Mouse (Mus musculus) lung, postnatal 14 days (tissue): ENCODE results near the gene Dnaja2.

Source experiments
- DNase-seq: peaks from one replicate; pipeline ENCODE4 v3.0.0; 2021

Dnaja2 gene

DNA sequence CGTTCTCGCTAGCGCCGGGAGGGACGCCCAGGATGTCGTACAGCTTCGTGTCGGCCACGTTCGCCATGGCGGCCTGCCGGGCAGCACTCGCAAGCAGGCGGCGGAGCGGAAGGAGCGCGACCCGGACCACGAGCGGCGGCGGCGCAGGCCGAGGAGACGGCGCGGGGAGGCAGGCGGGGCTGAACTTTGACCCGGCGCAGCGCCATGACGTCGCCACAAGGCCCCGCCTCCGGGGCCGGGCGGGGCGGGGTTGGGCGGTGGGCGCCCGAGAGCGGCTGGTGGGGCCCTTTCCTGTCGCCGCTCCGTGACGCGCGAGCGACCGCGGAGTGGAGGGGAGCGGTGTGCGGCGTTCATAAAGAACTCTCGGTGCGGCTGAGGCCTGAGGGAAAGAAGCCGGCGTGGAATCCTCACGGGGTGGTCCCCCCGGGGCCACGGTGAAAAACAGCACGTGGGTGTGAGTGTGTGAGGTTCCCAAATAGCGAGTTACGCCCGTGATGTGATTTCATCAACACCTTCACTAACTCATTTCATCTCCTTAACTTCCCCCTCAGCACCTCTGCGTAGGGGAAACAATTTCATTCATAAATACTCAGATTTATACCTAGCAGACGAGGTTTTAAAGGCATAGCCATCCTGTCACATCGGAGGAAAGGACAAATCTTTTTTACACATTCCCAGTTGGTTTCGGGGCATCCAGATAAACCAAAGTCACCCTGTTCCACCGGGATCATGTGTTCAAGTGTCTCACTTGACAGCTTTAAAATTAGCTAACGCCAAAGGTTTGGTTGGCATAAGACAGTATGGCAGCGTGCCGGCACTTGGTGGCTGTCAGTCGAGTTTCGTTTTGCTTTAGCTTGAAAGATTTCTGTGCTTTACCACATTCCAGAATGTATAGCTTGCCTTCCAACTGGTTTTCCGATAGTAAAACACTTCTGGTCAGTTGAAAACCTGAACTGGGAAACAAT is at the start of gene Dnaja2:
TSS of gene Dnaja2 (minus strand) at position 164 of the 965 bp plus-strand sequence.
- DNase-seq: peak; percentile 91

DNA sequence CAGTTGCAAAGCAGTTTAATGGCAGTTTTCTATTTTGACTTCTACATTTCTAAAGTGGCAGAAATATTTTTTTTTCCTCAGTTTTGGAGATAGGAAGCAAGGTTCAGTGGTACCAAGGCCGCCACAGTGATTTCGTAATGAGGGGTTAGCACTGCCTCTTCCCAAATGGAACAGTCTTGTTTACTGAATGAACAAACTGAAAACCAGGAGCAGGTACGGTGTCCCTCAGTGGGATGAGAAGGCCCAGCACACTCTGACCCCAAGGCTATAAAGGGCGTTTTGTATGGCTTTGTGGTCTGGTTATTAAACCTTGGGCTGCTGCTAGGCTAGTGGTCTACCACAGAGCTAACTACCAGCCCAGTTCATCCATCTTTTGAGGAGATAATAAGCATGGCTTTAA is 49.1 kb upstream of the Dnaja2 start:
- no peak for DNase-seq

DNA sequence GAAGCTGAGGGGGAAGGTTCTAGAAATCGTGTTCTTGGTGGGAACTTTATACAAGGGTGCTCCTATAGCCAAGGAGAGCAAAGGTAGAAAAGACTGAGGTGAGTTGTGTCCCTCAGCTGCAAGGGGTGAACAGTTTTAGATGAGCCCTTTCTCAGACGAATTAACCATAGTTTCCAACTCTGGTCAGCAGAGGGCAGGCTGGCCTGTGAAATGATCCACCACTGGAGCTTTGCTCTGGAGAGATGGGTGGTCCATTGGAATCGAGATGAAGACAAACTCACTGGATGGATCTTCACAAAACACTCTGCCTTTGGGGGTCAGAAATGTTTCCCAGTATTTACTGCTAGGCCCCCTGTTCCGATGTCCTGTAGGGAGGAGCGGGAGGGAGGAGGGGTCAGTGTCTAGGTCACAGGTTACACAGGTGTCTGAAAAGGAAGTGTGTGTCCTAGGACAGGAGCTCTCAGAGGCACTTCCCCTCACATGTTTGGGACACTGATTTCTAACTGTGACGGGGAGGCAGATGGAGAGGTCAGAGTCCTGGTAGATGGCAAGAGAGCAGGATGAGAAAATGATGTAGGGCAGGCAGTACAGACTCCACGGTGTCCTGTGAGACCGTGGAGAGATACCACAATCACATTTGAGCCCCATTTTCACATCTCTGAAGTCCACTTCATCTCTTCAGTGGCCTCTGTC is 48.2 kb upstream of the Dnaja2 start:
- peak; percentile 64 for DNase-seq

DNA sequence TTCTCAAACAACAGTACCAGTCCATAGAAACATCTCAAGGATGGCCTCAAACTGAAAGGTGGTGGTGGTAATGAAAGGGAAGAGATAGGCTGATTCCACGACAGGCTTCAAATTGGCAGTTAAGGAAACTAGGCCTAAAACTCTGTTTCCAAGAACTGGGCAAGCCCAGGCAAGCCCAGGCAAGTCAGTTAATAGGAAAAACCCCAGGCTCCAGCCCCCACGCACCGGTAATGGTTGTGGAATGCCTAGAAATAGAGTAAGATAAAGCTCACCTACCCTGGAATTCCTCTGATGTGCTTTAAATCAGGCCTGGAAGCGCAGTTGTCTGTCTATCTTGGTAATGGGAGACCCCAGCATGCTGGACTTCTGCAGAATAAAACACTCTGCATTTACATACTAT is 47.6 kb upstream of the Dnaja2 start:
- no peak for DNase-seq

DNA sequence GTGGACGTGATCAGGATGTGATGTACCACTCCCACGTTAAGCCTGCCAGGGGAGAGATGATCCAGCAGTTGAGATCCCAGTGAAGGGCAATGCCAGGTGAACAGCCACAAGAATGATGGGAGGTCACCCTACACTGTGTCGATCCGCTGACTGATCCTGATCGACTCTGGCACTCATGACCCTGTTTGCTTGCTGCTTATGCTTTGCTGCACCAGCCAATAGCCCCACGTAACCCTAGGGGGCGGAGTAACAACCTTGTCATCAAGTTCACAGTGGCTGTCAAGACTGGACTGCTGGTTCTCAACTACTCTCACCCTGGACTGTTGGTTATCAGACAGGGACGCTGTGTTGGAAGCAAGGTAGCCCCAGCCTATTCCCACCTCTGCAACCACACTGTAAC is 46.6 kb upstream of the Dnaja2 start:
- no peak for DNase-seq

DNA sequence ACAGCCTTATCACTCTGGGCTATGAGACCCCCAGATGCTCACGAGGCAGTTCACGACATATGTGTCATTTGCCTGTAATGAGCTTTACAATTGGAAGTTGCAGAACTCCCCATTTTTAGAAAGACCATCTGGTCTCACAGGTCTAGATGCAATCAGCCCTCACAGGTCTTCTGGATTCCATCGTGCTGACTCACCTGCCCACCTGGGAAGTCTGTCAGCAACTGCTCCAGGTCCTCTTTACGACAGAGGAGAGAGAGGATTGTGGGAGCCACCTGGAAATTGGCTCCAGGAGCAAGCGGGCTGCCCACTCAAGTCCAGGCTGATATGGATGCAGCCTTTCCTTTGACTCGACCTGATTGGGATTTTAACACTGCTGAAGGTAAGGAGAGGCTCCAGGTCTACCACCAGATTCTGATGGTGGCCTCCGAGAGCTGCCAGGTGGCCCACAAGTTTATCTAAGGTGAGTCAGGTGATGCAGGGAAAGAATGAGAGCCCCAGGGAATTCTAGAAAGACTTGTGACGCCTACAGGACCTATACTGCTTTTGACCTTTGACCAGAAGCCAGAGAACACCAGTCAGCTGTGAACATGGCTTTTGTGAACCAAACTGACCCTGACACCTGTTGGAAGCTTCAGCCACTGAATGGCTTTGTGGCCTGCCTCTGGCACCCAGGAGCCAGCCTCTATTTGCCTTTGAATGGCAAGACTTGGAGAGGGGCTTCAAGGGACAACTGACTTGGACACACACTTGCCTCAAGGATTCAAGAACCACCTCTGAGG is 42.5 kb upstream of the Dnaja2 start:
- DNase-seq: no peak

DNA sequence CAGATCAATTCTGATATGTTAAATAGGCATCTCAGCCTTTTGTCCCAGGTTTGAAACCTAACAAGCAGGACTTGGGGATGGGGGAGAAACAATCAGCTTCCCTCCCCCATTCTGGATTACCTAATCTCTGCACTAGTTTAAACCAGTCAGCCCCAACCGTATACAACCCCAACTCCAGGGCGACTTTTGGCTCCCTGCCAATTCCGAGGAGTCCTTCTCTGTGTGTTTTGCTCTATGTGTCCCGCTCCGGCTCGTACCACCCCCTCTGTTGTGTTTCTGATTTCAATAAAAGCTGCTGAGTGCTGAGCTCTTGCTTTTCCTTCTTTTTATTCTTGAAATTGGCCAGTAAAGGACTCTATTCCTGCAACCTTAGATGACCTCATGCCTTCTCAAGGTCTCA is 40.2 kb upstream of the Dnaja2 start:
- DNase-seq: peak; percentile 26

DNA sequence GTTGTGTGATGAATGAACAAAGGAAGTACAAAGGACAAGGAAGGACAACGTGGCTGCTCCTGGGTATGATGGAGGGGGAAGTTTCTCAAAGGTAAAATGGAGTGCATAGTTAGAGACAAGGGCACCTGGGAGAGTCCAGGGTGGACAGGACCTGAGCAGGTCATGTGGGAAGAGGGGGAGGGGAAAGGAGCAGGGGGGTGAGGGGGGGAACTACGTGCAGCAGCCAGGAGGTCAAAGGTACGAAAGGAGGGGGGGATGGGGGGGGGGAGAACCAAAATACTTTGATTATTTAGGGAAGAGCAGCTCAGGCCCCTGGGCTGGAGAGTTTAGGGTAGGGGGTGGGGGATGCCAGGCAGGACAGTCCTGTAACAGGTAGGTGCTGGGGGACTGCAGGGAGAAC is 39.8 kb upstream of the Dnaja2 start:
- DNase-seq: no peak

DNA sequence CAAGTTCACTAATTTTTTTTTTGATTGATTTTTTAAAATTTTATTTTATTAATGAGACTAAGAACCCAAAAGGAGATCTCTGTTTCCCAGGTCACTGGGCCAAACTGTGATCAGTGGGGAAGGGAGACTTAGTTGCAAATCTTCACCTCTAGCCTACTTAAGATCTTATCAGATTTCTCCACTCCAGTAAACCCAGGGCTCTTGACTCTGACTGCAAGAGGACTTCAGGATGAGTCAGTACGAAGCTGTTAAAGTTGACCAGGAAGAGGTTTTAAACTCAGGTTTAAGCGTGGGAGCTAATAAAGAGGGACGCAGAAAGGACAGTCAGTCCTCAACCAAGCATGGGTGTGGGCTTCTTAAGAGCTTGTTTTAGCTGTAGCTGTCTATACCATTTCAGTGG is 38.2 kb upstream of the Dnaja2 start:
- no peak for DNase-seq

DNA sequence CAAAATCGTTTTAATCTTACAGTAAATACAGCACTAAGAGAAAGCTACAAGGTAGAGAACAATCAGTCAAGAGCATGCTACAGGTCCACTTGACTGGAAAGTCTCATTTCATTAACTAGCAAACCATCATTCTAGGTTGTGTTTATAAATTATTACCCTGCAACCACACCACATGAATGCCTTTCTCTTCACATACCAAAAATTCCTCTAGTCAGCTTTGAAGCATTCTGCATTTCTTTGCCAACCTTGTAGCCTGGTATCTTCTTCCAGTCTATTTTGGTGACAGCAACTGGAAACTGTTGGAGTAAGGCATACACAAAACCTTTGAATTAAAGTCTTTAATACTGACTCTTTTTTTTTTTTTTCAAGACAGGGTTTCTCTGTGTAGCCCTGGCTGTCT is 36.4 kb upstream of the Dnaja2 start:
- no peak for DNase-seq

DNA sequence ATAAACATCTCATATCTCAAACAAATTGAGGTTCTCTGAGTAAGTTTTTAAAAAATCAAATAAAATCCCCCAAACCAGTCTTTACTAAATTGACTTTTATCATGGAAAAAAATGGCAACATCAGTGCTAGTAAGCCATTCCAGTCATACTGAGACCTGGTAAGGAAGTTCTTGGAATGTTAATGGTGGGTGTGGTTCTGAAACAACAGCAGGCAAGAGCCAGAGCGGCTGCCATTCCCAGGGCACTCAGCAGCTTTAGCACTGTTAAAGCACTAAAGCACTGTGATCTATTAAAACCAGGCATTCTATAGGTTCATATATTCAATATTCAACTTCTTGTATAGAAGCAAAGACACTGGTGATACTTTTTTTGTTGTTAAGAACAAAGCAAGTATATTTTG is 35.1 kb upstream of the Dnaja2 start:
- DNase-seq: no peak

DNA sequence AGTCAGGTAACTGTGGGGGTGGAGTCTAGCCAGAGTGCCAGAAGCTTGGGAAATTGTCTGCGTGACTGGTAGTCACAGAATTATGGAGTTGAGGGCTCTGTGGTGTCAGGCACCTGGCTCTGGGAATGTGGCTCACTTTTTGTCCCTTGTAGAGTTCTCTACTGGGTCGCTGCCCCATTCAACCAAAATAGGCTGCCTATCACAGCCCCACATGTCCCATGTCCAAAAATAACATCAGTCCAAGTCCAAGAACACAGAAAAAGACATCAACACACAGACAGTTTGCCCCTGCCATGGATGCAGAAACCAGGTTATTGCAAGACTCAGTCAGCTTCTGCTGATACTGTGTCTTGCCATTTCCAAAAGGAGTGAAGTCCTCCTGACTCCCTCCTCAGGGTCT is 33.5 kb upstream of the Dnaja2 start:
- DNase-seq: no peak

DNA sequence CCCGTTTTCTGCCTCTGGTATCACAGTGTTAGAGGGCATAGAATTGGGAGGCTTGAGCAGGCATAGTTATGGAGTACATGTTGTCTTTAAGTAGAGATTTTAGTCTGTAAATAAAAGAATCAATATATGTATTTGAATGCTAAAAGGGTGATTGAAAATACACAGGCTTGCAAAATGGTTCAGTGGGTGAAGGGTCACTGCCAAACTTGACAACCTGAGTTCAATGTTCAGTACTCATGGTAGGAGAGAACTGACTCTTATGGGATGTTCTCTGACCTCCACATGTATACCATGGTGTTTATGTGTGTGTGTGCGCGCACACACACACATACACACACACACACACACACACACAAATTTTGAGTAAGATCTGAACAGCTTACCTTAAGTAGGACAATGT is 22.5 kb upstream of the Dnaja2 start:
- no peak for DNase-seq

DNA sequence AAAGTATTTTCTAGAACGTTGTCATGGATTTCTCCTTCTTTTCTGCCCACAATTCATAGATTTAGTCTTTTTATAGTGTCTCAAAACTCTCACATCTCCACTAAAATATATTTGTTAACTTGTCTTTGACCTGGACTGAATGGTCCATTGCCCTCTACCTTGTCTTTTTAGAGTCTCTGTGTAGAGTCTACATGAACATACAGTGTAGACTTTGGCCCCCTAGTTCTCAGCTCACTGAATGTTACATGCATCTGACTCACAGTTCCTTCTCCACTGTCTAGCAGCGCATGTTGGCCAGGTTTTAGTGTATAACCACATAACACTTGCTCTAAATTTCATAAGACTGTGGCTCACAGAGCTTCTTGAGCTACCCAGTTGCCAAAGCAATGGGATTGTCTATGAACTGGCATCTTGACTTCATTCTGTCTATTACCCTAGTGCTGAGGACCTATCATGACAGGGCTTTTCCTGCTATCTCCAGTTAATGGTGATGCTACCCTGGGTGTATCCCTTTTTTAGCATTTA is 18.9 kb upstream of the Dnaja2 start:
- no peak for DNase-seq

DNA sequence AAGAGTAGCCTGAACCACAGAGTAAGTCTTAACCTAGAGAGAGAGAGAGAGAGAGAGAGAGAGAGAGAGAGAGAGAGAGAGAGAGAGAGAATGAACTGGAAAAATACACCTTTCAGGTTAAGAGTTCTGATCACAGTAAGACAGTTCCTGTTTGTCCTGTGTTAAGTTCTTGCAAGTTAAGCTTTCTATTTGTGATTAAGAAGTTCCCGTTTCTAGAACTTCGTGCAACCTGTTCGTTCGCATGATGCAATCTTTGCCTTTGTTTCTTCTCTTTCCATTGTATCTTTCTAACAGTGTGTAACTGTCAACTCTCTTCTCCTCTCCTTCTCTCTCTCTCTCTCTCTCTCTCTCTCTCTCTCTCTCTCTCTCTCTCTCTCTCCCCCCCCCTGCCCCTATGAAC is 15.3 kb upstream of the Dnaja2 start:
- DNase-seq: no peak

DNA sequence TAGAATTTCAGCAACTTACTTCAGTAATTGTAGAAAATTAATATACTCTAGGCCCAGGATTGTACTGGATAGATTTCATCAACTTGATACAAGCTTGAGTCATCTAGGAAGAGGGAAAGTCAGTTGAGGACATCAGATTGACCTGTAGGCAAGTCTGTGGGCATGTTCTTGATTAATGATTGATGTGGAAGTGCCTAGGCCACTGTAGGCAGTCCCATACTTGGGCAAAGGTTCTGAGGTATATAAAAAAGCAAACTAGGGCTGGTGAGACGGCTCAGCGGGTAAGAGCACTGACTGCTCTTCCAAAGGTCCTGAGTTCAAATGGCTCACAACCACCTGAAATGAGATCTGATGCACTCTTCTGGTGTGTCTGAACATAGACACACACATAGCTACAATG is 12.7 kb upstream of the Dnaja2 start:
- DNase-seq: no peak

DNA sequence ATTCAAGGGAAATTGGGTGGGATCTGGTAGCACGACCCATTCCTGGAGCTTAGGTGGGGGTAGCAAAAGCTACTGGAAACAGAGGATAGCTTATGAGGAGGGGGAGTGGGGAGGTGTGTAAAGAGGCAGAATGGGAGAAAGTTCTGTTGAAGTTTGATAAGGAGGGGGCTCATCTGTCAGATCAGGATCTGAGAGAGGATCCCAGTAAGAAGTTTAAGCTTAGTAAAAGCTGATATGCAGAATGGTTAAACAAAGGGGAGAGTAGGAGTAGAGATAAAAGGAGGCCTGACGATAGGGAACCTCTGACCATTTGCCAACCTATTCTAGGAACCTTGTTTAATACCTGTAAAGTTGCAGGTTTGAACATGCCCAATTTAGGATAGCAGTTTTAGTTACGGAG is 10.0 kb upstream of the Dnaja2 start:
- DNase-seq: no peak

DNA sequence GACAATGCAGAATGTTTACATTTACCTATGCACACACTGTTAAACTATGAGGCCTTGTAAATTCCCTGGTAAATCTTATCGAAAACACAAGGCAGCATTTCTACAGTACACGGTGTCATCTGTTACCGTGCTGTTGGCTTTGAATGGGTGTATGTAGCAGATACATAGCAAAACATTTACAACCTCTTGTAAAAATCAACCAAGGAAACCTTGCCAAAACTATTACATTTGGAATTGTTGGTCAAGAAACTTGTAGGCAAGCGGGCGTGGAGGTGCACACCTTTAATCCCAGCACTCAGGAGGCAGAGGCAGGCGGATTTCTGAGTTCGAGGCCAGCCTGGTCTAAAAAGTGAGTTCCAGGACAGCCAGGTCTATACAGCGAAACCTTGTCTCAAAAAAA is 8.2 kb upstream of the Dnaja2 start:
- DNase-seq: no peak

DNA sequence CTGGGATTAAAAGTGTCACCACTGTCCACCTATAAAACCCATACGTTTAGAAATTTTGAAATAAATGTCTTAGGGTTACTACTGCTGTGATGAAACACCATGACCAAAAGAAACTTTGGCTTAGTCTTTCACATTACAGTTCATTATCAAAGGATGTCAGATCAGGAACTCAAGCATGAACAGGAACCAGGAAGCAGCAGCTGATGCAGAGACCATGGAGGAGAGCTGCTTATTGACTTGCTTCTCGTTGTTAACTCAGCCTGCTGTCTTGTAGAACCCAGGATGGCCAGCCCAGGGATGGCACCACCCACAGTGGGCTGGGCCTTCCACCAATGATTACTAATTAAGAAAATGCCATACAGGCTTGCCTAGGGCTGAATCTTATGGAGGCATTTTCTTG is 4.8 kb upstream of the Dnaja2 start:
- no peak for DNase-seq

DNA sequence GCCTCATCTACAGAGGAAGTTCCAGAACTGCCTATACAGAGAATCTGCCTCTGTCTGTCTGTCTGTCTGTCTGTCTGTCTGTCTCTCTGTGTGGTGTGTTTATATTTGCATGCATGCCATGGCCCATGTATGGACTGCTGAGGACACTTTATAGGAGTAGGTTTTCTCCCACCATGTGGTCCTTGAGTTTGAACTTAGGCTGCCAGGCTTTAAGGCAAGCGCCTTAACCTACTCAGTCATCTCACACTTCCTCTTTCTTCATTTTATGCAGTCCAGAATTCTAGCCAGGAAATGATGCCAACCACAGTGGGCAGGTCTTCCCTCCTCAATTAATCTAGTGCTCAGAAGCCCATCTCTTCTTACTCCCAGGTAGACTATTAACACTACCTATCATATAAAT is 4.1 kb upstream of the Dnaja2 start:
- no peak for DNase-seq

DNA sequence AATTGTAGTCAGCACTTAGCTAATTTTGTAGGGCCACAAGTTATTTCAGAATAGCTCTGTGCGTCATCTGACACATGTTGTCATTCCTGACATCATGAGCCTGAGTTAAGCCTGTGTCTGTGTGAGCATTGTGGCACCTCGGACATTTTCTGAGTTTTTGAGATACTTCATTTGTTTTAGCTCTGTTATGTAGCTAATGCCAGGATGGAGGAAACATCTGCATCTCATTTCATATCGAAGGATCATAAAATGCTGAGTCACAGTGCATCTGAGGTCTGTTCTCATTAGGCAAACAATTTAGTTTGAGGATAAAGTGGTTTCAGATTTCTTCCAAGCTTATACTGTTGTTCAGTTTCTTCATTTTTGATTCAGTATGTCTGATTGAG is 2.5 kb upstream of the Dnaja2 start:
- DNase-seq: peak; percentile 8

DNA sequence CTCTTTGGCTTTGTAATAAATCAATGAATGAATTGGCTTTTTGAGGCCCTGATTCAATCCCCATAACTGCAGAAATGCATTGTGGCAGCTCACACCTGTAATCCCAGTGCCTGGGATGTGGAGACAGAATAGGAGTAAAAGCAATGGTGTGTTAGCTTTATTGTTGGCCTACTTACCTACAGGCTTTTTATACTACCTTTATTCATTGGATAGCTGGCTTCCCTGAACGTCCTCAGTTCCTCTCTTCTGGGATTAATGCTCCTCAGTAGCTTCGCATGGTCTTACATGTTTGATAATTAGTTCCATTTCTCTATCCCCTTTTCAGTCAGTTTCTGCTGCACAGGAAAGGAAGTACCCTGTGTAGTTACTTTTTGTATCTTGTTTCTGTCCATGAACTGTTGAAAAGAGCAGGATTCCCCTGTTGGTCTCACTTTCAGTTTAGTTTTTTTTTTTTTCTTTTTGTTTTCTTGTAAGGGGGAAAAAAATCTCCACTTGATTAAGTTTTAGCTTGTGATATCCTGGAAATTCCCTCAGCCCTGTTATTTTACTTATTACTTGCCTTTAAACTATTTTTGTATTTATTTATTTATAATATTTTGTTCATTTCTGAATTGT is 1.9 kb upstream of the Dnaja2 start:
- no peak for DNase-seq
